Mouse (Mus musculus) heart, embryonic 16.5 days (tissue): ENCODE measurements around the gene Flywch1. TPM values are rescaled to one million over a fixed set of nuclear protein-coding genes. Genes with fewer than 3 reads are reported as not detected.

Experiments used
- ATAC-seq: fragments of 200-750 bp; cut with Nextera tagmentation; replicated peaks from 2 replicates; pipeline ENCODE4 v1.8.0; 2017; ENCODE audit warnings: moderate number of reproducible peaks; ENCODE audit not compliant: insufficient read depth, low FRiP score; ENCODE audit errors: extremely low read depth
- H3K27ac ChIP-seq: fragments of 300-500 bp; sonication (generic); 2 replicates; pipeline ENCODE4 v1.5.1; 2014; ENCODE audit warnings: mild to moderate bottlenecking, low read length, control low read depth, moderate library complexity
- H3K27me3 ChIP-seq: fragments of 300-500 bp; sonication (generic); 2 replicates; pipeline ENCODE4 v1.6.1; 2014; ENCODE audit warnings: low read length, mixed read lengths; ENCODE audit not compliant: control insufficient read depth, insufficient read depth
- H3K36me3 ChIP-seq: fragments of 300-500 bp; sonication (generic); 2 replicates; pipeline ENCODE4 v1.6.1; 2014; ENCODE audit not compliant: control insufficient read depth, insufficient read depth
- H3K4me1 ChIP-seq: fragments of 300-500 bp; sonication (generic); 2 replicates; pipeline ENCODE4 v1.6.1; 2014; ENCODE audit warnings: low read length, mixed read lengths; ENCODE audit not compliant: control insufficient read depth, insufficient read depth
- H3K4me2 ChIP-seq: fragments of 300-500 bp; sonication (generic); 2 replicates; pipeline ENCODE4 v1.6.1; 2014; ENCODE audit warnings: low read depth, mild to moderate bottlenecking, control low read depth, low read length
- H3K4me3 ChIP-seq: fragments of 300-500 bp; sonication (generic); 2 replicates; pipeline ENCODE4 v1.5.1; 2014; ENCODE audit warnings: mild to moderate bottlenecking, control low read depth, low read length
- H3K9ac ChIP-seq: fragments of 300-500 bp; sonication (generic); 2 replicates; pipeline ENCODE4 v1.6.1; 2014; ENCODE audit warnings: low read length, control low read depth
- H3K9me3 ChIP-seq: fragments of 300-500 bp; sonication (generic); replicated peaks from 2 replicates; pipeline ENCODE4 v1.6.1; 2016; ENCODE audit warnings: low read length; ENCODE audit not compliant: control insufficient read depth
- WGBS: fragments of 180-500 bp; shearing (Covaris S2); extraction: QIAGEN DNeasy Blood & Tissue Kit; methylation state at CpG from one replicate; pipeline ENCODE4 v1.1.7; 2014; 5-methylcytosine and 5-hydroxymethylcytosine counted together
- polyA plus RNA-seq: library from polyadenylated mRNA; unstranded; fragments of >200 nt; fragmentation: Nextera tagmentation; extraction: Ambion mirVana; gene quantifications from 2 replicates; pipeline ENCODE4 v1.2.1, GENCODE M21; 2015

The Flywch1 gene
- 42.2 and 46.9 TPM in 2 replicates for polyA plus RNA-seq

GRCm38 (mm10) chr17:23771284-23772218 lies at the start of gene Flywch1:
TSS of gene Flywch1 (minus strand) at chr17:23771602.
- WGBS: 4% methylated on average over 58 of the region's 58 CpGs
- Histone ChIP-seq H3K27me3 (no peaks in the 10 kb centered on the region), H3K9me3 (no peaks in the 10 kb centered on the region), H3K27ac (peak within 1 kb of the TSS; percentile 76), H3K4me2 (peak within 1 kb of the TSS; percentile 84), H3K4me3 (peak within 1 kb of the TSS; percentile 81), H3K4me1 (peaks cover 7% of the 10 kb centered on the region), H3K9ac (peak within 1 kb of the TSS; percentile 92), H3K36me3 (no peaks in the 10 kb centered on the region)
- ATAC-seq: peak; percentile 99

- H3K9ac ChIP-seq: no peak overlapping the region
- H3K27ac ChIP-seq: no peak overlapping the region
- peaks cover 19% of the 10 kb centered on the region for H3K9me3 ChIP-seq
- no peaks in the 10 kb centered on the region for H3K27me3 ChIP-seq
- WGBS: 95% methylated on average over 5 of the region's 5 CpGs
- no peak overlapping the region for H3K4me3 ChIP-seq
- H3K4me2 ChIP-seq: no peak overlapping the region
- no peak for ATAC-seq
- H3K36me3 ChIP-seq: peaks cover 86% of the 10 kb centered on the region
- no peaks in the 10 kb centered on the region for H3K4me1 ChIP-seq
Observed at GRCm38 (mm10) chr17:23820731-23821130, 49.3 kb upstream of the Flywch1 start.

DNA sequence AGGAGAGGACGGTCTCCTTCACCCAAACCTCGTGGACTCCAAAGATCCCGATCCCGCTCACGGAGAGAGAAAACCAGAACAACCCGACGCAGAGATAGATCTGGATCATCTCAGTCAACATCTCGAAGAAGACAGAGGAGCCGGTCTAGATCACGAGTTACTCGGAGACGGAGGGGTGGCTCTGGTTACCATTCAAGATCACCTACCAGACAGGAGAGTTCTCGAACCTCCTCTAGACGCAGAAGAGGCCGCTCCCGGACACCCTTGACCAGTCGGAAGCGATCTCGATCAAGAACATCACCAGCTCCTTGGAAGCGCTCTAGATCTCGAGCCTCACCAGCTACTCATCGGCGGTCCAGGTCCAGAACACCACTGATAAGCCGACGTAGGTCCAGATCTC lies 47.8 kb upstream of the Flywch1 start:
- Histone ChIP-seq H3K36me3 (peaks cover 91% of the 10 kb centered on the region), H3K9me3 (peaks cover 25% of the 10 kb centered on the region), H3K27me3 (no peaks in the 10 kb centered on the region), H3K4me1 (no peaks in the 10 kb centered on the region), H3K9ac (no peak overlapping the region), H3K4me3 (no peak overlapping the region), H3K4me2 (no peak overlapping the region), H3K27ac (no peak overlapping the region)
- ATAC-seq: no peak
- 98% methylated on average over 25 of the region's 25 CpGs for WGBS

- H3K9ac ChIP-seq: no peak overlapping the region
- peaks cover 25% of the 10 kb centered on the region for H3K9me3 ChIP-seq
- no peak overlapping the region for H3K4me3 ChIP-seq
- H3K27ac ChIP-seq: no peak overlapping the region
- H3K36me3 ChIP-seq: peaks cover 90% of the 10 kb centered on the region
- no peak for ATAC-seq
- no peaks in the 10 kb centered on the region for H3K27me3 ChIP-seq
- no peaks in the 10 kb centered on the region for H3K4me1 ChIP-seq
- WGBS: 93% methylated on average over 8 of the region's 8 CpGs
- H3K4me2 ChIP-seq: no peak overlapping the region
Observed at GRCm38 (mm10) chr17:23818579-23818978, 47.2 kb upstream of the Flywch1 start.

- Histone ChIP-seq H3K27me3 (no peaks in the 10 kb centered on the region), H3K4me2 (no peak overlapping the region), H3K36me3 (peaks cover 85% of the 10 kb centered on the region), H3K27ac (no peak overlapping the region), H3K9me3 (peaks cover 25% of the 10 kb centered on the region), H3K4me1 (no peaks in the 10 kb centered on the region), H3K4me3 (no peak overlapping the region), H3K9ac (no peak overlapping the region)
- WGBS: 96% methylated on average over 16 of the region's 16 CpGs
- no peak for ATAC-seq
Observed at GRCm38 (mm10) chr17:23815641-23816040, 44.2 kb upstream of the Flywch1 start.

GRCm38 (mm10) chr17:23807918-23808317 lies 36.5 kb upstream of the Flywch1 start:
- no peak overlapping the region for H3K9ac ChIP-seq
- H3K9me3 ChIP-seq: no peaks in the 10 kb centered on the region
- ATAC-seq: no peak
- no peak overlapping the region for H3K27ac ChIP-seq
- H3K4me3 ChIP-seq: no peak overlapping the region
- 82% methylated on average over 3 of the region's 3 CpGs for WGBS
- peaks cover 24% of the 10 kb centered on the region for H3K4me1 ChIP-seq
- peaks cover 39% of the 10 kb centered on the region for H3K36me3 ChIP-seq
- H3K4me2 ChIP-seq: no peak overlapping the region
- H3K27me3 ChIP-seq: no peaks in the 10 kb centered on the region

GRCm38 (mm10) chr17:23806867-23807266 lies 35.5 kb upstream of the Flywch1 start:
- Histone ChIP-seq H3K36me3 (peaks cover 31% of the 10 kb centered on the region), H3K9ac (peak overlapping the region; percentile 29; the same call in 1 of the 2 replicates), H3K9me3 (no peaks in the 10 kb centered on the region), H3K4me2 (peak overlapping the region; percentile 77), H3K4me3 (peak overlapping the region; percentile 27), H3K27ac (peak overlapping the region; percentile 14; the same call in 1 of the 2 replicates), H3K4me1 (peaks cover 24% of the 10 kb centered on the region), H3K27me3 (no peaks in the 10 kb centered on the region)
- 60% methylated on average over 25 of the region's 25 CpGs for WGBS
- ATAC-seq: no peak

DNA sequence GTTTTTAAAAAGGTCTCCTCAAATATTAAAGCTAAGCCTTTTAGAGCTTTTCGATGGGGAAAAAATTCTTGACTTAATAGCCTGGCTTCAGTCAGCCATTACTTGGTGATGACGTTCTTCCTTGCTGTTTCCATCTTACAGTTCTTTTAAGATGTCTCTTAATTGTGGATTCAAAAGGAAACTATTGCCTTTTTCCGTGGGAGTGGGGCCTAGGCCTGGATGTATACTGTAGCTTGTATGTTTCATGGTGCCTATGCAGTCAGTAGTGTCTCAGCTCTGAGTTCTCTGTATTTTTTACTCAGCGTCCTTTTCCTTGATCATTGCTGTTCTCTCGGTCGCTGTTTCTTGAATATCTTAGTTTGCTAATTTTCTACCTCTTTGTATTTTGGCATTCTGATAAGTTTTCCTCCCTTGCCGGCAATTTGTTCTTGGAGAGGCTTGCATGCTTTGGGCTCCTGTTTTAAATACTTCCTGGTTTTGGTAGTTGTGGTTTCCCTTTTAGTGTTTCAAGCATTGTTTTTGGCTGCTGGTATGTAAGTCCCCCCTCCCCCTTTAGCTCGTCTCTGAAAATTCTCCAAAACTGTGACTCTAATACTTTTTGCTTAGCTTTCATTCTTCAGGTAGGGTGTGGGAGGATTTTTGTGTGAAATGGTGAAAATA lies 33.2 kb upstream of the Flywch1 start:
- H3K27me3 ChIP-seq: no peaks in the 10 kb centered on the region
- H3K4me2 ChIP-seq: peak overlapping the region; percentile 77
- ATAC-seq: no peak
- peak overlapping the region; percentile 92 for H3K9ac ChIP-seq
- peak overlapping the region; percentile 80 for H3K4me3 ChIP-seq
- peaks cover 15% of the 10 kb centered on the region for H3K36me3 ChIP-seq
- H3K9me3 ChIP-seq: no peaks in the 10 kb centered on the region
- peak overlapping the region; percentile 96; the same call in 1 of the 2 replicates for H3K27ac ChIP-seq
- H3K4me1 ChIP-seq: peaks cover 24% of the 10 kb centered on the region
- WGBS: under 1% methylated on average over 8 of the region's 8 CpGs
